Mouse (Mus musculus) NIH3T3 (cell line): ENCODE results near the gene Bbip1.
"Not testable (repeated sequence)": the region's sequence is repeated elsewhere in the genome, so short reads cannot be mapped to it uniquely, and the experiment has no call there.

Experiments
- DNase-seq: peaks from one replicate; pipeline ENCODE4 v3.0.0-alpha.2; 2012; ENCODE audit warnings: low read depth

Gene Bbip1

GRCm38 (mm10) chr19:53943802-53944785, at the start of gene Bbip1, which contains the start of gene Shoc2:
Bbip1 (minus strand) TSS chr19:53944627.
Shoc2 (plus strand) TSS chr19:53944306.
- peak; percentile 100 for DNase-seq

DNA sequence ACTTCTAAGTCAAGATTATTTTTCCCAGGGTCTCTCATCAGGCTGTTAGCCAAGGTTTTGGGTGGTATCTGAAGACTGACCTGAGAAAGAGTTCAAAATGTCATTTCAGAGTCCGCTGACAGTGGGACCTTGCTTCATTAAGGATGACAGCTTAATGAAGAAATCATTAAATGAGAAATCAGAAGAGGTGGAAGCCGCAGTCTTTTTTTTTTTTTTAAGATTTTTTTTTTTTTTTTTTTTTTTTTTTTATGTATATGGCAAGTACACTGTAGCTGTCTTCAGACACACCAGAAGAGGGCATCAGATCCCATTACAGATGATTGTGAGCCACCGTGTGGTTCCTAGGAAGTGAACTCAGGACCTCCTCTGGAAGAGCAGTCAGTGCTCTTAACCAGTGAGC, 49.4 kb upstream of the Bbip1 start:
- DNase-seq, result no peak

DNA sequence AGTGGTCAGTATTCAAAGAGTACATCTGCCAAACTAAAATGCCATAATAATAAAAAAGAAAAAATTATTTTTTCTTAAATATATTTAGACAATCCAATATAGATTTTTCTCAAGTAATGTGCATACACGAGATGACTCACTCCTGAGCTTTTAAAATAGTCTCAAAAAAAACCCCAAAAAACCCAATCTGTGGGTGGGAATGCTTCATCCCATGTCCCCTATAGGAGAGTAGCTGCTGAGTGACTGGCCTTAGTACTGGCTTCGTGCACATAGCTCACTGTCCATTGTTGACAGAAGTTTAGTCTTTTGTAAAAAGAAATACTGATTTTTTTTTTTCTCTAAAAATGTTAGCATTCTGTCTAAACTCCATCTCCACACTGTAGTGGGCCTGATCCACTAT, 46.1 kb upstream of the Bbip1 start:
- no peak for DNase-seq

GRCm38 (mm10) chr19:53984628-53985027, 40.2 kb upstream of the Bbip1 start:
- DNase-seq, result no peak

DNA sequence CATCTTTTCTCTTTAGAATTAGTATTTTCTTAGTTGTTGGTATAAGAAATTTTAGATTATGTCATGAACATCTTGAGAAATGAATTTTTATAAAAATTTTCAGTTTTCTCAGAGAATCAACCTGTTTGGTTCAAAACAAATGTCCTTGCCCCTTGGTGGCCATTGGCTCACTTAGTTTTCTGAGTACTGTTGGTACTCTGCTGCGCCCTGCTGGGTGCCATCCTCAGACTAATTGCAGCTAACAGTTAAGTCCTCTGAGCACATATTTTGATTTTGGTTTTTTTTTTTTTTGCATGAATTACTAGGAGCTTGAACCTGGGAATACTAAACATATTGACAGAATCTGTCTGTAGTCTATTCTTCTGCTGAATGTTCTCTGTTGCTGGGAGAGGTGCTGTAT, 38.9 kb upstream of the Bbip1 start:
- DNase-seq, result no peak

GRCm38 (mm10) chr19:53982041-53982440, 37.6 kb upstream of the Bbip1 start:
- no peak for DNase-seq

GRCm38 (mm10) chr19:53973656-53974055, 29.2 kb upstream of the Bbip1 start:
- DNase-seq, result no peak

DNA sequence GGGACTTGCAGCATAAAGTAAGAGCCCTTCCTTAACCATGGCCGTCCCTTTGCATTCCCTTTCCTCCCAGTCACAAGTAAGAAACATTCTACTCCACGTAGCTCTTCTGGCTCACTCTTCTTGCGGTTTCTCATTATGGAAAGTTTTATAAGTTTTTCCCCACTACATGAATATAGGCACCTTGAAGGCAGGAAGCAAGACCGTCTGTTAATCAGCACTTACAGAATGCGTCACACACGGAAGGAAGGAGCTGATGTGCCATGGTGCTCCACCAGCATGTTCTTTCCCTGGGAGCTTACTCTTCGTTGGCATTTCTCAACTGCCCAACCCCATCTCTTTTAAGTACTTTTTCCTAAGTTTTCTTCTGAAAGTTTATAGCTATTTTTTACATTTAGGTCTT, 27.5 kb upstream of the Bbip1 start:
- no peak for DNase-seq

DNA sequence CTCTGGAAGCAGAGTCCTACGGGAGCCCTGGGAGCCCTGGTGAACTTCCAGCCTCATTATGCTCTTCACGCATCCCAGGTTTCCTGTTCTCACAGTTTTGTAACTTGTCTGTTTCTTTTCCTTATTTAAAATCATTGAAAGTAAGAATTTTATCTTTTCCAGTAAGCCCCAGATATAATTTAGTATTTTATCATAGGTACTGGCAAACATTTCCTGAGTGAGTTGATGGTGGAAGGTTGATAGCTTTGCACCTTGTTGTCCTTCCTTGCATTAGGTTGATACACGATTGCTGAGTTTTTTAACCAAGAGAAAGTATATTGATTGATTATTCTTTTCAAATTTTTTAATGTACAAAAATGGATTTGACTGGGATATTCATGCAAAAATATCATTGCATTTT, 24.8 kb upstream of the Bbip1 start:
- DNase-seq, result no peak

DNA sequence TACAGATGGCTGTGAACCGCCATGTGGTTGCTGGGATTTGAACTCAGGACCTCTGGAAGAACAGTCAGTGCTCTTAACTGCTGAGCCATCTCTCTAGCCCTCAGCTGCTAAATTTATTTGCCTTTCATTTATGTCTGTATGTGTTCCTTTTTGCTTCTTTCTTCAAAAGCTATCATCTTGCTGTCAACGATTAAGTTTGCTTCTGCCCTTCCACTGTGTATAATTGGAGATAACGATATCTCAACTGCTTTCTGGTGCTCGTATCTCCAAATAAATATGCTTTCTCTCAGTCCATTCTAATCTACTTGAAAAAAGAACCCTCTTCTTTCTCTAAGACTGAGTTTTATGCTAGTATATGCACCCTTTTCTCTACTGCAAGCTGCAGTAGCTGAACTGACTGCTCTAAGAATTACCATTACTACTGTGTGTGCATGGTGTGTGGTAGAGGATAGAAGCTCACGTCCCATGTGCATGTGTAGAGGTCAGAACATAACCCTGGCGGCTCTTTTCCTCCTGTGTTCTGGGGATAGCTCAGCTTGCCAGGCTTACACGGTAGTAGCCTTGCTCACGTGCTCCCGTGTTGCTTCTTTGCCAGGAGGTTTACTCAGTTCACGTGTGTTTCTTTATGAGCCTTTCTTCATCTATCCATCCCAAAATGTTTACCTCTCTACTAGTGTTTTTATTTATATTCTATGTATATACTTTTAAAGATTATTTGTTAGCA, 20.6 kb upstream of the Bbip1 start:
- no peak for DNase-seq

DNA sequence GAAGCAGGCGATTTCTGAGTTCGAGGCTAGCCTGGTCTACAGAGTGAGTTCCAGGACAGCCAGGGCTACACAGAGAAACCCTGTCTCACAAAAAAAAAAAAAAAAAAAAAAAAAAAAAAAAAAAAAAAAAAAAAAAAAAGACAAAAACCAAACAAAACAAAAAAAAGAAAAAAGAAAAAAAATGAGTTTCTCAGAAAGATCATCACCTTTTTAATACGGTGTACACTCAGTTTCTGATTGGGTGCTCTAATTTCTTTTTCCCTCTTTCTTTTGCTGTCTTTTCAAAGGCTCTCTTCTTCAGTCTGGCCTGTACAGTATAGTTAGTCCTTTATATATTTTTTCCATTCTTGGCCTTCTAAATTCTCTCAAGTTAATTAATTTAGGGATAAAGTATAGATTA, 19.9 kb upstream of the Bbip1 start:
- DNase-seq, result not testable (repeated sequence)

DNA sequence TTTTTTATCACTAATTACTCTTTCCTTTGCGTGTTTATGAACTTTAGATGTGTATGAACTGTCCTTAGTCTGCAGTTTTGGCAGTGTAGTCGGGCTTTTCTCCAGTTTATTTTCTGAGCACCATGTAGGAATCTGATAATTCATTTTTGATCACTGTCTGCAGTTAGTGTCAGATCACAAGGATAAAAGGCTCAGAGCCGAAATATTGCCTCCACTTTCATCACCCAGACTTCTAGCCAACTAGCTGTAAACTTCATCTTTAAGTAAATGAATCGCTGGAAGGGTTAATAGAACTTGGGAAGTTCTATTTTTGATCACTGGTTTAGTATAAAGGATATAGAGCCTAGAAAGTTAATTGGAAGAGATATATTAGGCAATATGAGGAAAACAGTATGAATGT, 18.1 kb upstream of the Bbip1 start:
- DNase-seq, result no peak

- DNase-seq, result no peak
These were observed 13.1 kb upstream of the Bbip1 start for GRCm38 (mm10) chr19:53957513-53957912.

- DNase-seq, result peak; percentile 65
These were observed 980 bp upstream of the Bbip1 start for GRCm38 (mm10) chr19:53945171-53946042.

GRCm38 (mm10) chr19:53944786-53945169, 351 bp upstream of the Bbip1 start:
- no peak for DNase-seq

DNA sequence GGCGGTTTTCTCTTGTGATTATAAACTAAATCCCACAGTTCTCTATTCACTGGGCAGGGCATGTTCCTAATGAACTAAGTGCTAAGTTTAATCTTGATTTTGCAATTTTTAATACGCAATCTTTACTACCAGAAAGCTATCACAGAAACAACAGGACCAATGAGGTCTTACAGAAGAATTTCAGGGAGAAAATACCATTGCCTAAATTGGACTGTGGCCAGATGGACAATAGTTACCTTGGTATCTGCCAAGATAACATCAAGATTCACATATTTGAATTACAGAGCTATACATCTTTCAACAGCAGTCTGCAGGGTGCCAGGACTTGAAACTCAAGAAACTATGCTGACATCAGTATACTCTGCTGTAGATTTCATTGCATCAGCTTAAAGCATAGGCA, 2.1 kb downstream of the Bbip1 start:
- peak; percentile 43 for DNase-seq

DNA sequence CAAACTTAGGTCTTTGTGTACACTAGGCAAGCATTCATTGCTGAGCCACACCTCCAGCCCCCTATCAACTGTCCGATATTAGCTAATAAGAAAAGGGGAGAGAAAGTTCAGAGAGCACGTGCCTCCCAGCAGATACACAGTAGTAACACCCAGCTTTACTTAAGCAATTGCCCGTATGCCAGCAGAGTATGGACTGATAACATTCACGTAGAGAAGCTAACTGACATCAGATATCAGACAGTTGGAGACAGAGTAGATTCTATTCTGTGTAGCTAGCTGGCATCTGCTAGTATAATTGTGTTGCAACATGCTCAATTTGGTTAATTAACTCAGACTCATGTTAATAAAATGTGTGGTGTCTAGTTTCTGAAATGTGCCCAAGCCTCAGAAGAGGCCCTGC, 3.3 kb downstream of the Bbip1 start:
- DNase-seq, result no peak

GRCm38 (mm10) chr19:53939467-53939866, 5.0 kb downstream of the Bbip1 start:
- no peak for DNase-seq

DNA sequence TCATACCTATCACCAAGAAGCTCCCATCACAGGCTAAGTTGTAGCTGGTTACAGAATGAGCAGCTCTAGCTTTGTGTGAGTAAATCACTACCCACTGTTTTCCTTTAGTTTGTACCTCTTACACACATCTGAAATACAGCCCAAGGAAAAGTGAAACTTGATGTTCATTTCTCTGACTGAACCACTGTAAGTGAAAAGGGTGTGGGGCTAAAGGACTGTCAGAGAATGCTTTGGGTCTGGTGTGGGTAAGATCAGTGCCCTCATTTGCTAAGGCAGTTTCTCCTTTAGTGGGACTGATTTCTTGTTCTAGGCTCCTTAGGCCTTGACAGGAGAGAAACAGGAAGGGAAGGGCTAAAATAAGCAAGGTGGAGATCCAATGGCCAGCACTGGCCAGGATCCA, 10.4 kb downstream of the Bbip1 start:
- no peak for DNase-seq

- no peak for DNase-seq
These were observed 11.4 kb downstream of the Bbip1 start for GRCm38 (mm10) chr19:53933050-53933449.

DNA sequence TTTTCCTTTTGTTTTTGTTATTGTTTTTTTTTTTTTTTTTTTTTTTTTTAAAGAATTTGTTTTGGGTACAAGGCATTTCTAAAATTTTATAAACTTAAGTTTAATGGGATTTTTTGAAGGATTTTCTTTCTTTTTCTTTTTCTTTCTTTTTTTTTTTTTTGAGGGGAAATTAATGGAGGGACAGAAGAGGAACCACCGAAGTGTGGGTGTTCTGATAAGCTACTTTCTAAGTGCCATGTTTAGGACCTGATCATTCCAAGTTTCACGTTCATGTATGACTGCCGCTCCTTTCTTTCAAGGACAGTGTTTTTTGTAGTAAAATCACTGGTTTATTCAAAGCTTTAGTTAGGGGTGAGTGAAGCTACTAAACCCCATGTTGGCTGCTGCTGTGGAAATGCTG, 15.2 kb downstream of the Bbip1 start:
- DNase-seq, result no peak

- DNase-seq, result no peak
These were observed 17.7 kb downstream of the Bbip1 start for GRCm38 (mm10) chr19:53926705-53927104.
